Mouse (Mus musculus) T-helper 1 cell (primary cell): ENCODE data around the gene Pithd1.
"Not testable (repeated sequence)": the region's sequence is repeated elsewhere in the genome, so short reads cannot be mapped to it uniquely, and the experiment has no call there.

Experiments used
- in situ Hi-C: fragments of 300-600 bp; cut with MboI, MseI; formaldehyde crosslinking; loops from one replicate; pipeline ENCODE4 v1.15.1; 2025; ENCODE audit warnings: high pct_unique_total_duplicates

Pithd1 gene

DNA sequence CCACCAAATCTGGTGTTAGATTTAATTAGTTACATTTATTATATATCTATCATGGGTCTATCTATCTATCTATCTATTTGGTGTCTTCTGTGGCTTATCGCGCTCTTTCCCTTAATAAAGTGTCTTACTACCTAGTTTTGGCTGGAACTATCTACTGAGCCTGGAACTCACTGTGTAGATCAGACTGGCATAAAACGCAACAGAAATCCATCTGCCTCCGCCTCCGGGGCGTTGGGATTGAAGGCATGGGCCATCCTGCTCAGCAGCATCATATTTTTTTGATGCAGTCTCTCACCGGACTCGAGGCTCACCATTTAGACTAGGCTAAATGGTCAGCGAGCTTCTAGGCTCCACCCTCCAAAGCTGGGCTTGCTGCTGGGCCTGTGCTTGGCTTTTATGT lies 650 bp upstream of the Pithd1 start:
- in situ Hi-C loops: no loop called here

DNA sequence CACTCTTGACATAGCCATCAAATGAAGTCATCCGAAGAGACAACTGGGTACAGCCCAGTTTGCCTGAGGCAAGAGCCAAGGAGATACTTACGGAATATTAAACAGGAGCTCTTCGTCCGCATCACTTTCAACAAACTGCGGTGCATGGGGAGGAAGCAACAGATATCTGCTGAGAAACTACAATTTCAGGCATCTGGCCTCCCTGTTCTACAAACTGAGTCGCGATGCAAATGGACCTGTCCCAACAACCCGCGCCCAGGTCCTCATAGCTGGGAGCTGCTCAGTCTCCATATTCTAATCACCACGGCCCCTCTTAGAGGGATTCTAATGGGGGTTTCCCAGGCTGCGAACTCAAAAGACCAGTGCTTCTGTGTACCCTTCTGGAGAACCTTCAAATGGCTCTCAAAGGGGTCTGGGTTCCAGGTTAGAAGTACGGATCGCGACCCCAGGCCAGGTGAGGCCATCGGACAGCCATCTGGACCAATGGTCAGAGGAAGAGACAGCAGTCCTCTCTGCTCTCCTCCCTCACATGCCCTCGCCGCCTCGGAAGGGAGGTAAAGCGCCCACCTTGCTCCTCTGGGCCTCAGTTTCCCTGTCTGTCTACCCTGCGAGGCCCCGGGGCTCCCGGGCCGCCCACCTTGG lies 642 bp downstream of the Pithd1 start:
- in situ Hi-C loops: no loop called here

DNA sequence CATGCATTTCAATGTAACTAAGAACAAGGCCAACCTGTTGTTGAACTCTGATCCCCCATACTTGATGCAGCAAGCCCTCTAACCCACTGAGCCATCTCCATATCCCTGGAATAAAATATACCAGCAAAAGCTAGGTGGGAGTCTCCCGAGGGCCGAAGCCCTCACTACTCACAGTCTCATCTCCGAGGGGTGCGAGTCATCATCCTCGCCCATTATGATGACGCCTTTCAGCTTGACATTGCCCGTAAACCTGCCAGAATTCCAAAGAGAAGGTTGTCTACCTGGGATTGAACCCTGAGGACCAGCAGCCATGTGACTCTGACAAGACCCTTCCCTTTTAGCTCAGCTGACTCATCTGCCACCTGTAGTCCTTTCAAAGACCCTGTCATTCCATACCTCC lies 1.3 kb downstream of the Pithd1 start:
- in situ Hi-C loops: no loop called here

DNA sequence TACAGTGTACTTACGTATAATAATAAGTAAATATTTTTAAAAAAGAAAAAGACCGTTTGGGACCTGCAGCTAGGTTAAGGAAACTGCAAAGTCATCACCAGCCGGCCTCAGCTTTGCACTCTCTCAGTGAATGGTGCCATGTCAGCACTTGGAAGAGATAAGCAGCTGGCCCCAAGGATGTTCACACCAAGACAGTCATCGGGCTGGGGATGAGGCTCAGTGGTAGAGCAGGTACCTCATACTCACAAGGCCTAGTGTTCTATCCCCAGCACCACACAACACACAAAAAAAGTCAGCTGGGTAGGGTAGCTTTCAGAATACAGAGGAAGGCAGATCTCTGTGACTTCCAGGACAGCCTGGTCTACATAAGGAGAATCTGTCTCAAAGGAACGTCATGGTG lies 1.9 kb downstream of the Pithd1 start:
- in situ Hi-C loops: no loop called here

DNA sequence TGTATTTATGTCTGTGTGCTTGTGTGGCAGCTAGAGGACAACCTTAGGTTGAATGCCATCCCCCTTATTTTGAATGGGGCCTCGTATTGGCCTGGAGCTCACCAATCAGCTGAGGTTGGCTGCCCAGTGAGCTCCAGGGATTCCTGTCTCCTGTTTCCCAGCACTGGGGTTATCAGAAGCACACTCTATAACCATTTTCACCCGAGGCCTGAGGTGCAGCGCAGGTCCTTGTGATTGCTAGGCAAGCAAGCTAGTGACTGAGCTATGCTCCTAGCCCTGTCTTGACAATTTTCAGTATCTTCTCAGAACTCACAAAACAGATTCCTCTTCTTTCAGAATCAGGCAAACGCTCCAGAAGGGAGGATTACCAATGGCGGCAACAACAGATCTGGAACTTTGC lies 2.5 kb downstream of the Pithd1 start:
- in situ Hi-C loops: no loop called here

DNA sequence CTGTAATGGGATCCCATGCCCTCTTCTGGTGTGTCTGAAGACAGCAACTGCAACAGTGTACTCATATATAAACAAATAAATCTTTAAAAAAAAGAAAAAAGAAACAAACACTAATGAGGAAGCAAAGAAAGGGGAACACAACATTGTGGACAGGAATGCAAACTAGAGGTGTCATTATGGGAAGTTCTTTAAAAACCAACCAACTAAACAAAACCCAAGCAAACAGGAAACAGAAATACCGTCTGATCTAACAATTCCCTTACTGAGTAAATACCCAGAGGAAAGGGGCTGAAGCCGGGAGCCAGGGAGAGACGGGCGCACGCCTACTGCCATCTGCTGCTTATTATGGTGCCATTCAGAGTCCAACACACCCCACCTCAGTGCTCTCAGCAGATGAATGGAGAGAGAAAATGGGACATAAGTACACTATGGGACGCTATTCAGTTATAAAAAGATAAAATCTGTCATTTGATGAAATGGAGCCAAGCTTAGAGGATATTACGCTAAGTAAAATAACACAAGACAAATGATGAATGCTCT lies 5.5 kb downstream of the Pithd1 start:
- in situ Hi-C loops: no loop called here

DNA sequence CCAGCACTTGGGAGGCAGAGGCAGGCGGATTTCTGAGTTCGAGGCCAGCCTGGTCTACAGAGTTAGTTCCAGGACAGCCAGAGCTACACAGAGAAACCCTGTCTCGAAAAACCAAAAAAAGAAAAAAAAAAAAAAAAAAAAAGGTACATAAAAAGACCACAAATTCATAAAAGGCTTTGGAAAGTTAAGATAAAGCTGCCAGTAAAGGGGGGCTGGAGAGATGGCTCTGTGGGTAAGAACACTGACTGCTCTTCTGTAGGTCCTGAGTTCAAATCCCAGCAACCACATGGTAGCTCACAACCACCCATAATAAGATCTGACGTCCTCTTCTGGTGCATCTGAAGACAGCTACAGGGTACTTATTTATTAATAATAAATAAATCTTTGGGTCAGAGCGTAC lies 6.8 kb downstream of the Pithd1 start:
- in situ Hi-C loops: not testable (repeated sequence)

DNA sequence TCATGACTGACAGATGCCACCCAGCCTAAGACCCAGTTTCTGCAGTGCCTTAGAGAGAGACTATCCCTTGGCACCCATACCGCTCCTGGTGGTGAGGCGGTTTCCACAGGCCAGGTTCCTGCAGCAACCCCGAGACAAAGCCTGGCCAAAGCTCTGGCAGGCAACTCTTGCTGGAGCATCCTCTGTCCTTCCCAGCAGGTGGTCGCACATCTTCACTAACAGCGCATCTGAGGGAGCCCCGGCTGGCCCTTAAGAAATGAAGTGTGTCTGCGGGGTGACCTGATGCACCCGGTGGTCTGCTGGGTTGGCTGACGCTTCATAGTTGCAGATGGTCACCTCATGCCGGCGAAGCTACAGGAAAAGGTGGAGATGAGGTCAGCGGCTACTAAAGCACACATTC lies 10.9 kb downstream of the Pithd1 start:
- in situ Hi-C loops: no loop called here

DNA sequence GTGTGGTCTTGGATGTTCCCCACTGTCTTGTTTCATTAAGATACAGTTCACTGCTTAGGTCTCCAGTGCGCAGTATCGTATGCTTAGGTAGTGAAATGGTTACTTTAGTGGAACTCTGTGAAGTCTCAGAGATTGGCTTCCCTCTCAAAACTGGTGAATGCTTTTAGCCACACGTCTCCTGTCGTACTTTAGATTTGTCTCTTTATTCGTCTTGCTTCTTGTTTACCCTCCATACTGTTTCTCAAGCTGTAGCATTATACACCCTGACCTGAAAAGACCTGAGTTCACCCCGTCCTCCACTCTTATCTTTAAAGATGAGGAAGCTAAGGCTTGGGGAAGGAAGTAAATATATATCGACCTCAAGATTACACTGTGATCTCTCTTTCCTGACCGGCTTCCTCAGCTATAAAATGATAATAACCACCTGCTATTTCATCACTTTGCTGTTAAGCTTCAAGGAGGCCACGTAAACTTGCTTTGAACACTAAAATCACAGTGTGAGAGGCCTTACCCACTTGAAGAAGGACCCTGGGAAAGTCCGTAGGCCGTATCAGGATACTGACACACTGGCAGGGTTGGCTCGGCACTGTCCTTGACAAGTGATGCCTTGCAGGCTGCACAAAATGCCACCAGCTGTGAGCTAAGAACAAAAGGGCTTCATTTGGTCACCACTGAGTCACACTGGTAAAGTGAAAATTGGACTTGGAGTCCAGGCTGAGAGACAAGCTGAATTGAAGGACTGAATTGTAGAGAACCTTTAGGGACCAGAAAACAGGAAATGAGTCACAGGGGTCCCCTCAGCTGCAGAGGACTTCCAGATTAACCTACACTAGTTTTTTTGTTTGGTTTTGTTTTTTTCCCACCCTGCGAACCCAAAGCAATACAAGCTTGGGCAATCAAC lies 13.9 kb downstream of the Pithd1 start:
- in situ Hi-C loops: no loop called here

DNA sequence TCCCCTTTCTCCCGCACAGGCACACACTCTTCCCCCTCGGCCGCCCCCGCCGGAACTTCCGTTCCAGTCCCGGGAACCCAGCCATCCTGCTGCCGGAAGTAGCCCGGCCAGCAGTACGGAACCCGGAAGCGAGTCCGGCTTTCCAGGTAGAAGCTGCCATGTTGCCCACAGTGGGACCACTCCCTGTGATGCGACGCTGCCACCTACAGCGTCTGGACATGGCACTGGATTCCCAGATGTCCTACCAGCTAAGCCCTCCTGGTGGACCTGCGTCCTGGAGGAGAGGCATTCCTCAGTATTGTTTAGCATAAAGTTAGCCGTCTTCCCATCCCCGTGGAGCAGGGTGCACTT lies 14.5 kb downstream of the Pithd1 start, which contains the start of gene Lypla2:
Lypla2 (minus strand) TSS at position 71 of the 351 bp plus-strand sequence.
- in situ Hi-C loops: no loop called here

DNA sequence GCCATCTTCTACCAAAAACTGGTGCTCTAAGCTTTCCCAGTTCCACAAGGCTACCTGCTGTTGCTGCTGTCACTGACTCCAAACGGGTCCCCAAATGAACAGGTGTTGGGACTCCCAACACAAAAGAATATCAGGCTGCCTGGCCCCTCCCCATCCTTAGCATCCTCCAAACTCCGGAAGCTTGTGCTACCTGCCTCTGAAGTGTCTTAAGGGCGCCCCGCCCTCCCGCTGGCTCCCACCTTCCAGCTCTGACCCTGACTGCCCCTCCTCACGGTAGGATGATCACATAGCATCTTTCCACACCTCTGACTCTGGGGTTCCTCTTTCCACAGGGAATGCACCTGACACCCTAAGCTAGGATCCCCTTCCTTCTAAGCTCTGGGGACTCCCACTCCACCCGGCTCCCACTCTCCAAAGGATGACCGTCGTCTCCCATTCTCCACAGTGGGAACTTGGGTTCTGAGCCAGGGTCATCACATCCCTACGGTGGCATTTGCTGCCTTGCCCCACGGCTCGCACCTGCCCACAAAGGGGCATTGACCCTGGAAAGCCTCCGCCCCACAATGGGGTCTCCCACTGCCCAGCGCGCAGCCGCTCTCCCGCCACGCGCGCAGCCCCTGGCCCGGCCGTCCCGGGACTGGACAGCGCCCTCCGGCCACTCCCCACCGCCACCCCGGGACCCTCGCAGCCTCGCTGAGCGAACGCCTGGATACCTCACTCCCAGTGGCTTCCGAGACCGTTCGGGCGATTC lies 15.1 kb downstream of the Pithd1 start:
- in situ Hi-C loops: no loop called here

DNA sequence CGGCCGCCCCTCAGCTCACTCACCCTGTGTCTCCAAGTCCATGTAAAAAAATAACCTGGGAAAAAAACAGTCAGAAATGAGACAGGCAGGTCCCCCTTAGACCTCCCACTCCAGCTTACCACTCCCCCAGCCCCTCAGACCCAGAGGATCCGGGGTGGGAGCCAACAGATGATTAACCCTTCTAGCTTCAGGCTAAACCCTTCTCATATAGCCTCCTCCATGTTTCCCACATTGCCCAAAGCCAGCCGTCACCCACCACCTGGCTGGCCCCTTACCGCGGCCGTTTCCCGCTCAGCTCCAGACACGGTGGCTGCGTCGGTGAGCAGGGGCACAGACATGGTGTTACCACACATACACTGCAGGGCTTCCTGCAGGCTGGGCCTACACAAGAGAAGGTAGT lies 16.5 kb downstream of the Pithd1 start:
- in situ Hi-C loops: no loop called here

DNA sequence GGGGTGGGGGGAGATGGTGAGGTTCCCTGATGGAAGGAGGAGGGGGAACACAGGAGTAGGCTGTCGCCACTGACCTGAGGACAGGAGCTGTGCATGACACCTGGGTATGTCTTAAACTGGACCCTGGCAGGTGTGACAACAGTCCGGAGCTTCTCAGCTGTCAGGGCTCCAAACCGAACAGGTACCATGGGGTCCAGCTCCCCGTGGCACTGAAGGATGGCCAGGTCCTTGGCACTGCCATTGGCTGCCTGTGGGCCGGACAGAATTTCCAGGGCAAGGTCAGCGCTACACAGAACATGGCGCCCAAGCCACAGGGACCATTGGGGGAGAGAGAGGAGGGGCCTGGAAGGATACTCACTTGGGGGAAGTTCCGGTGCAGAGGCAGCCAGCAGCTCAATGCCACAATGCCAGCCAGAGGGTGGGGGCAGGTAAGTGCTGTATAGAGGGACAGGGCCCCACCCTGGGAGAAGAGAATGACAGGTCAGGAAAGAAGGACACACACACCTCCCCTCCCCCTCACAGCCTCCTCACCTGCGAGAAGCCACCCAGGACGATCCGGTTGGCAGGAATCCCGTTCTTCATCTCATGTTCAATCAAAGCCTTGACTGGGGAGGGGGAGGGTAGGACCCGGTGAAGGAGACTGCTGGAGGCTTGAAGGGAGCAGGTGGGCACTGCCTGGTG lies 17.9 kb downstream of the Pithd1 start:
- in situ Hi-C loops: no loop called here

DNA sequence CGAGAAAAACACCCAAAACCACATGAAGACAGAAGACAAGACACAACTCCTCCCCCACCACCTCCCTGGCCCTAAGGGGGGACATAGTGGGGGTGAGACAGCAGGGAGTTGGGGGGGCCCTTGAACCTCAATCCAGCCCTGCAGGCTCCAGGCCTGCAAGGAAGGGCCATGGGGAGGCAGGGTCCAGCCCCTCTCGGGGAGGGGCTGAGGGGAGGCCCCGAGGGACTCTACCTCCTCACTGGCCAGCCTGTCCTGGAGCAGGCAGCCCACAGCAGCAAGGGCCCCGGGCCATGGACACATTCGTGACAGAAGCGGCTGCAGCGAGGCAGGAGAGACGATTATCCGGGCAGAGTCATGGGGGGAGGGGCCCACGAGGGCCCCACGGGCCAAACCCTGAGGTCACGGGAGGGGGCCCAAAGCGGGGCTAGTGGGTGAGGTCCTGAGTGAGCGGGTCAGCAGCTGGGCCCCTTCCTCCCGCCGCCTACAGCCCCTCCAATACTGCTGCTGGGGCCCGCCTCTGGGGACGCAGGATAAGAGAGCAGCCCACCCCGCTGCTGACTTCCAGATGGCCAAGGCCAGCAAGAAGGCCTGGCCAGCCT lies 18.7 kb downstream of the Pithd1 start:
- in situ Hi-C loops: no loop called here

DNA sequence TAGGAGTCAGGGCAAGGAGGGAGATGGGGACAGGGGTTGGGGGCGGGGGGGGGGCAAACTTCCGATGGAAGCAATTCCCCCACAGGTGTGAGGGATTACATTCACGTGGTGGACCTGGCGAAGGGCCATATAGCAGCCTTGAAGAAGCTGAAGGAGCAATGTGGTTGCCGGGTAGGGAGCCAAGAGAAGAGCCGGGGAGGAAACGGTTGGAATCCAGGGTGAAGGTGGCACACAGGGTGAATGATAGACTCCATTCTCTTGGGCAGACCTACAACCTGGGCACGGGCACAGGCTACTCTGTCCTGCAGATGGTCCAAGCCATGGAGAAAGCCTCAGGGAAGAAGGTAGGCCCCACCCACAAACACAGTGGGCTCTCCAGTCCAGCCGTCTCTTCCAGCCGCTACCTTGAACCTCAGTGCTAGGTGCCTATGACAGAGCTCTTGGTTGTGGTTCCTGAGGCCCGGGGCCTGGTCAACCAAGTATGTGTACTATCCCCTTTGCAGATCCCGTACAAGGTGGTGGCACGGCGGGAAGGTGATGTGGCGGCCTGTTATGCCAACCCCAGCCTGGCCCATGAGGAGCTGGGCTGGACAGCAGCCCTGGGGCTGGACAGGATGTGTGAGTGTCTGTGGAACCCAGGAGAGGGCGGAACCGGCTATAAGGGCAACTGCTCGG lies 19.8 kb downstream of the Pithd1 start:
- in situ Hi-C loops: no loop called here

DNA sequence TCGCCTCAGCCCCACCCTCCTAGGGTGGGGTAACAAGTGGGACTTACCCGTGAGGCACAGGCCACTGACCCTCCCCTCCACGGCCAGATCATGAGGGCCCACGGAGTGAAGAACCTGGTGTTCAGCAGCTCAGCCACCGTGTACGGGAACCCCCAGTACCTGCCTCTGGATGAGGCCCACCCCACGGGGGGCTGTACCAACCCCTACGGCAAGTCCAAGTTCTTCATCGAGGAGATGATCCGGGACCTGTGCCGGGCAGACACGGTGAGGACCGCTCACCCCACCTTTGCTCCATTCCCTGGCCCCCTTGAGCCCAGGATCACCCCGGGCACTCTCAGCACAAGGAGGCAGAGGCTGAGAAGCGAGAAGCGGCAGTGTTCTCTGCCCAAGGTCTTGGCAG lies 20.8 kb downstream of the Pithd1 start:
- in situ Hi-C loops: no loop called here

DNA sequence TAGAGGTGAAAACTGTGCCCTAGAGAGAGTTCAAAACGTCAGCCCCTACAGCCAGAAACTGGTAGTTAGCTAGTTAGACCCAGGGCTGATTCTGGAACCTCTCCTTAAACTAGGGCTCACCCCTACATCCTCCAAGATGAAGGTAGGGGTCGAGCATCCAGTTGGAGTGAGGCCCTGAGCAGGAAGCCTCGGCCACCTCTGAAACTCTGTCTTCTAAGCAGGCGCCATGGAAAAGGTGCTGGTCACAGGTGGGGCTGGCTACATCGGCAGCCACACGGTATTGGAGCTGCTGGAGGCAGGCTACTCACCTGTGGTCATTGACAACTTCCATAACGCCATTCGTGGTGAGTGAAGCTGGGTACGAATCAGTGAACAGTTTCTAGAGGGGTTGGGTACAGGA lies 22.0 kb downstream of the Pithd1 start:
- in situ Hi-C loops: no loop called here

DNA sequence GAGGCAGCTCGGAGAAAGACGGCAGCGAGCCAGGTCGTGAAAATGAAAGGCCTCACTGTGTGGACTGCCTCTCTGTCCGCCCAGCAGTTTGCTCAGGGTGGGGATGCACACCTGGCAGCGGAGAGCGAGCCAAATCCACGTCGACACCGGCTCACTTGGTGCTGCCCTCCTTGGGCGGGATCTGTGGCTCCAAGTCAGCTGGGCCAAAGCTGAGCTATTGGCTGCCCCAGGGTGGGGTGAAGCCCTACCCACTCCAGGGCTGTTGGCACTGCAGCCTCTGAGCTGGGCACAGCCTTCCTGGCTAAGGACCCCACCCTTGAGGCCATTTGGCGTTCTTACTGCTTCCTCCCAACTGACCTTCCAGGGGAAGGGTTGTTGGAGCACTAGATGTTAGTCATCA lies 22.6 kb downstream of the Pithd1 start:
- in situ Hi-C loops: no loop called here

DNA sequence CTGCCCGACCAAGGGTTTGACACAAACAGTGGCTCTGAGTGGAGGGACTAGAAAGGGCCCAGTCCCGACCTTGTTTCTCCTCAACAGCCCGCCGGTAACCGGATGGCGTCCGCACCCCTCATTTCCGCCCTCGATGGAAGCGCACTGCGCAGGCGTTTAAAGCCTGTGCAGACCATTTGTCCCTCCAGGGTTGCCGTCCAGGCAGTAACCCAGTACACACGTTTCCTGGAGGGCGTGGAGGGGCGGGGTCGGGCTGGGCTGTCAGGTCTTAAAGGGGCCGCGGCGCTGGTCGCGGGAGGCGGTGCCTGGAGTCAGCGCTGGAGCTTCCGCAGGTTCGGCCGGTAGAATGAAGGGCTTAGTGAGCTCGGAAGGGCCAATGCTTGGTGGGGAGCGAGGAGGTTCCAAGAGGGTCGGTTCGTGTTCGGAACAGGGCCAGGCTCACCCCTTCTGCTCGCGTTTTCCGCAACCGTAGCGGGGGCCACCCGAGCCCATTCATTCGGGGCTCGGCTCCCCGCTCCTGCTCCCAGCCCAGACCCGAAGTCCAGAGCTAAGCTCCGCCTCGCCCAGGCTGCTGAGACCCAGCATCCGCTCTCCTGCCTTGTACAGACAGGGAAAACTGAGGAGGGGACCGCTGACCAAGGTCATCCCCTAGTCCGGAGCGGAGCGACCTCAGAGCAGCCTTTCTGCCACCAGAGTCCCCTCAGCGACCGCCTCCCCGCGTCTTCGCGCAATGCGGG lies 23.4 kb downstream of the Pithd1 start, which contains the start of gene Gale:
Gale (plus strand) TSS at position 271 of the 737 bp plus-strand sequence.
- in situ Hi-C loops: no loop called here

DNA sequence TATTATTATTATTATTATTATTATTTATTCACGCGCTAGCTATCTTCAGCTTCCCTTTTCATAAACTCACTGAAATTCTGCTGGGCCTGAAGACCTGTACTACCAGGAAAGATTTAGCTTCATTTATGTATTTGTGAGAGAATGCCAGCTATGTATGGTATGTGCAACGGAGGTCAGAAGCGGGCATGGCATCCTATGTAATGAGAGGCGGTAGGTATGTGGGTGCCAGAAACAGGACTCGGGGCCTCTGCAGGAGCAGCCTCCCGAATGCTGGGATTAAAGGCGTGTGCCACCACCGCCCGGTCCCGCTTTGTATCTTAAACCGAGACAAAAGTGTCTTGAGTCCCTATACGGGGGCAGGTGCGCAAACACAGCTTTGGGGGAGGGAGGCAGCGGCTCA lies 24.1 kb downstream of the Pithd1 start:
- in situ Hi-C loops: no loop called here
